Mouse (Mus musculus) brain, embryonic 14.5 days (tissue): Measurements from ENCODE around the gene Fkbp4. TPM values are rescaled to one million over a fixed set of nuclear protein-coding genes. Genes with fewer than 3 reads are reported as not detected.

Experiments
- DNase-seq: peaks from one replicate; pipeline ENCODE4 v3.0.0-alpha.2; 2011; ENCODE audit warnings: low read depth
- CTCF ChIP-seq: fragments of 200-500 bp; IDR thresholded peaks from 2 replicates; pipeline ENCODE4 v1.5.1; 2012; ENCODE audit warnings: inconsistent platforms, mild to moderate bottlenecking, moderate library complexity, borderline replicate concordance; ENCODE audit not compliant: insufficient read depth, insufficient read length; ENCODE audit errors: extremely low read depth
- POLR2A ChIP-seq: fragments of 200-500 bp; IDR thresholded peaks from 2 replicates; pipeline ENCODE4 v1.6.1; 2012; ENCODE audit warnings: mild to moderate bottlenecking, inconsistent platforms, borderline replicate concordance; ENCODE audit not compliant: poor library complexity, insufficient read depth, insufficient read length, severe bottlenecking; ENCODE audit errors: extremely low read depth
- polyA plus RNA-seq: library from polyadenylated mRNA; depleted of rRNA; stranded (reverse); fragments of >200 nt; gene quantifications from 2 replicates; pipeline ENCODE4 v1.2.3, GENCODE M21; 2012; rRNA removed

Gene Fkbp4
- 249 and 252 TPM in 2 replicates for polyA plus RNA-seq

DNA sequence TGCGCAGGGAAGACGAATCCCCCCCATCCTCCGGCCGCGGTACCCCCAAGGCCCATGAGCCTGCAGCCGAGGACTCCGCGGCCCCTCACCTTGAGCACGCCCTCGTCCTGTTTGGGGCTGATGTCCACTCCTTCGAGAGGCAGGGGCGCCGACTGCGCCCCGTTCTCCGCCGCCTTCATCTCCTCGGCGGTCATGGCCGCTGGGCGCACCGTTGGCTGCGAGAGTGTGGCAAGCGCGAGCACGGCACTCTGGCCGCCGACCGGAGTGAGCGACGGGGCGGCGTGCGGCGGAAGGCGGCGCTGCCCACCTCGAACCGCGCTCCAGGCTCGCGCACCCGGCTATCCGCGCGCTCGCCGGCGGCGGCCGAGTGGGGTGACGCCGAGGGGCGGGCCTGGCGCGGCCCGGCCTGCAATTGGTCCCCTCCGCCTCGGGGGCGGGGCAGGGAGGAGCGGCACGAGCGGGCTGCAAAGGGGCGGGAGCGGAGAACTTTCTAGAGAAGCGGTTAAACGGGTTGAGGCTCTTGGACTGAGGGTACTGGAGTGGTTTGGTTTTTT lies at the start of gene Fkbp4:
Fkbp4 (minus strand) TSS at position 361 of the 554 bp plus-strand sequence.
- TF ChIP-seq CTCF (no peak), POLR2A (peak; percentile 100)
- peak; percentile 96 for DNase-seq

DNA sequence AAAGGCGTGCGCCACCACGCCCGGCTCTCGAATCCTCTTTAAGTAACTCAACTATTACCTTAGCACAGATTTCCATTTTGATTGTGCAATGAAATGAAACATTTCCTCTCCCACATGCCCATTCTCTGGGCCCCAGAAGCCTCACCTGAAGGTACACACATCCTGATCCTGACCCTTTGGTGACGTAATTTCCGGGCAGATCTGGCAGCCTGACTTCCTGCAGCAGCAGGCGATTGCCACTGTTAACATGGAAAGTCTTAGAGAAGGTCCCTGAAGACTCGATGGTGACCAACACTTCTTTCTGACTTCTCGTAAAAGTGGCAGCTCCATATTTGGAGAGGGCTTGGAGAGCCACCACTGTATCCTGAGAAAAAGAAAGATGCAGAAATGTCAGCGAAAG lies 49.3 kb upstream of the Fkbp4 start:
- TF ChIP-seq CTCF: no peak
- TF ChIP-seq POLR2A: no peak
- no peak for DNase-seq

DNA sequence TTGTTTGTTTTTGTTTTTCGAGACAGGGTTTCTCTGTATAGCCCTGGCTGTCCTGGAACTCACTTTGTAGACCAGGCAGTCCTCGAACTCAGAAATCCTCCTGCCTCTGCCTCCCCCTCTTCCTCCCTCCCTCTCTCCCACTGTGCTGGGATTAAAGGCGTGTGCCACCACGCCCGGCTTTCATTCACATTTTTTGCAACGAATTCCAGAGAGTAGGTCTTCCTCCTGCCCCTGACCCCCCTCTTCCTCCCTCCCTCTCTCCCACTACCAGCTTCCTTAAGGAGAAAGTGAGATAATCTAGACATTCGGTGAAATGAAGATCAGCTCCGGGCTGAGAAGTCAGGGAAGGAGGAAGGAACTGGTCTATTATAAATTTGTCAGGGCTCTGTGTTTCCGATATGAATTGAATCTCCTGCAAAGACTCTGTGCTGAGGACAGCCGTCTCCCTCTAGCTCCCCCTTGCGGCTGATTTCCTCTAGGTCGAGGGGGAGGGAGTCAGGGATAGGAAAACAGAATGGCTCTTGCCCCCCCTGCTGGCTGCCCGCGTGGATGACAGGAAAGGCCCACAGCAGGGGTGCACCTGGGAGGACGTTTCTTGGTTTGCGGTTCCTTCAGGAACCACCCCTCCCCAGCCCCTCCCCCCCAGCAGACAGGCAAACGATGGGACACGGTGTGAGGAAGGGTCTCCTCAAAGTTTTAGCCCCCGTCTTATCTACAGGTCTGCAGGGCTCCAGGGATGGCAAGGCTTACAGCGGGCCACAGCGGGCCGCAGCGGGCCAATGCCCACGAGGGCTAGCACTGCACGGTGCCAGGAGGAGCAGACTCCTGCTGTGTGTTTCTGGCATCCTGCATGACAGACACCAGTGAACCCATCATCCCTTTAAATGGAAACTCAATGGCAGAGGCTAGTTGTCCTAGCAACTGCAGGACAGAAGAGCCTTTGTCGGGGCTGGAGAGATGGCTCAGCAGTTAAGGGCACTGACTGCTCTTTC lies 41.3 kb upstream of the Fkbp4 start:
- no peak for TF ChIP-seq POLR2A
- peak; percentile 99 for TF ChIP-seq CTCF
- peak; percentile 94 for DNase-seq

DNA sequence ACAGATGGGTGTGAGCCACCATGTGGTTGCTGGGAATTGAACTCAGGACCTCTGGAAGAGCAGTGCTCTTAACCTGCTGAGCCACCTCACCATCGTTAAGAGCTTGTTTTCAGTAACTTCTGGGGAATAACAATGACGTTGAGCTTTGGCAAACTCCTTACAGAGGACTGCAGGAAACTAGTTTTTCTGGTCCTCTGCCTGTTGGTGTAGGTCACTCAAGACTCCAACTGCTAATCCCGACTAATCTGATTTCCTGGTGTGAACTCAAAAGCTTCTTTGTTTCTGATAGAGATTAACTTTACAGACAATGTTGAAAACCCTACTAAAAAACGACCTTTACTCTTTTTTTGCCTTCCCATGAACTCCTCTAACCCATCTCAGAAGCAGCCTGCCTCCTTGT lies 39.0 kb upstream of the Fkbp4 start:
- TF ChIP-seq POLR2A: no peak
- TF ChIP-seq CTCF: no peak
- no peak for DNase-seq

DNA sequence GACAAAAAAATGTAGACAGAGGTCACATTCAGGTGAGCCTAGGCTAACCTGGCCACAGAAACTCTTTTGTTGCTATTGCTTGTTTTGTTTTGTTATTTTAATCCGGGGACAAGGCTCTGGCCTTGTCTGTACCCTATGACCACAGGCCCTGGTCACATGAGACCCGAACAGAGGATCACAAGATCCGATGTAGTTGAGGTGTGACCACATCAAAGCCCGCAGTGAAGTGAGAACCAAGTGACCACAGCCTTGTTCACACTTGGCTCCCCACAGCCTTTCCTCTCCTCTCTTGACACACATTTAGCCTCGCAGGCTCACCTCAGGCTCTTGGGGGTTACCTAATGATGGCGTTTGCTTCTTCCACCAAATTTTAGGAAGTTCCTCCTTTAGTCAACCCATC lies 35.6 kb upstream of the Fkbp4 start:
- no peak for DNase-seq
- no peak for TF ChIP-seq POLR2A
- TF ChIP-seq CTCF: no peak

DNA sequence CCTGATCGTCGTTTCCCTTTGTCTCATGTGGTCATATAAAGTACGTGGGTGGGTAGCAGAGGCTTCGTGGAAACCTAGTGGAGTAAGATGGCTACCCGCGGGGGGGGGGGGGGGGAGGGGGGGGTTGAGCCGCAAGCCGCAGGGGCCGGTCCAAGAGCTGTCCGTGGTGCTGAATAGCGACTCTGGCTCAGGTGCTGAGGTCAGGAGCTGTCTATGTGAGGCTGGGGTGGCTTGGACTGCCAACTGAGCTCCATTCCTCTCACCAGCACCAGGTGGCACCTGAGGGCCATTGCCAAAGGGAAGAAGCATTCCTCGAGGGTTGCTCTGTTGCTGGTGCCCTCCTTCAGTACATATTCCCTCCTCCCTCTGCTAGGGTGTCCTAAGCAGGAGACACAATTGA lies 31.0 kb upstream of the Fkbp4 start:
- peak; percentile 15 for DNase-seq
- no peak for TF ChIP-seq POLR2A
- 0 out of 2 replicates have a peak, but pooled peaks have one; percentile 17 for TF ChIP-seq CTCF

DNA sequence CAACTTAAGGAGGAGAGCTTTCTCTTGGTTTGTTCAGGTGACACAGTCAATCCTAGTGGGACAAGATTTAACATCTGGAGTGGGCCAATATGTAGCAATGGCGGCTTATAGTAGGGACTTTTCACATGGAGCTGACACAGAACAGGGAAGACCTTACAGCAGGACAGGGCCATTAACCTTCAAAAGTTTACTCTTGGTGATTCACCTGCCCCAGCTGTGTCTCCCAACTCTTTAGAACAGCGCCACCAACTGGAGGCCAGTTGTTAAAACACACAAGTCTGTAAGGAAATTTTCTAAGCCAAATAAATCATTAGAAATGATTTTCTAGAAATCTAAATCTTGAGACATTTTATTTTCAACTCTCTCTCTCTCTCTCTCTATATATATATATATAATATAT lies 28.8 kb upstream of the Fkbp4 start:
- no peak for DNase-seq
- no peak for TF ChIP-seq CTCF
- no peak for TF ChIP-seq POLR2A

DNA sequence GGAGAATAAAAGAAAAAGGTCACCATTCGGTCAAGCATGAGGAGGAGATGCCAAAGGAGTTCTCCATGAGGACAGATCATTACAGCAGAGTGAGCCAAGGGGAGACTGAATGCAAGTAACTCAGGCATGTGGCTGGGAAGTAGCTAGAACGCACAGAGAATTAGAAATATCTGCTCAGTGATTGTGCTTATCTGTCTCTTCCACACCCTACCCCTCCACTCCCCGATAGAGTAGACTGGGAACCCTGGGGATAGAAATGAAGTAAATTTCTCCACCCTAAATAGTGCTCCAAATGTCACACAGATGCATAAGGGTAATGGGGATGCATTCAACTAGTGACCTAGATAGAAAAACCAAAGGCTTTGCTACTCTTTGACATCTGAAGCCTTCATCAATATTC lies 28.1 kb upstream of the Fkbp4 start:
- TF ChIP-seq CTCF: no peak
- TF ChIP-seq POLR2A: no peak
- no peak for DNase-seq

DNA sequence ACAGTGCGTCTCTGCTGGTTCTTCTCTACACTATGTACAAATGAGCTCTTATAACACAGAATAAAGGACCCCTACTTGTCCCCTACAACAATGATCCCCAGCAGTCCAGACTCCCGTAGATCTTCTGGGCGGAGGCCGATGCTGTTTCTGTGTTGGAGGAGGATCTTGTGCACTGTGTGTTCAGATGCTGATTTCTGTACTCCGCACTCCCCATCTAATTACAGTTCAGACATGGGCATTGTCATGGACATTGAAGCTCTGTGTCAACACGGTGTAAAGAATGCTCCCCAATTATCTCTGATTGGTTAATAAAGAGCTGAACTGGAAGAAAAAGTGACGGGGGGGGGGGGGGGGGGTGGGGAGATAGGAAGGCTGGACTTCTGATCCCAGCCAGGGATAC lies 27.6 kb upstream of the Fkbp4 start:
- DNase-seq: peak; percentile 57

DNA sequence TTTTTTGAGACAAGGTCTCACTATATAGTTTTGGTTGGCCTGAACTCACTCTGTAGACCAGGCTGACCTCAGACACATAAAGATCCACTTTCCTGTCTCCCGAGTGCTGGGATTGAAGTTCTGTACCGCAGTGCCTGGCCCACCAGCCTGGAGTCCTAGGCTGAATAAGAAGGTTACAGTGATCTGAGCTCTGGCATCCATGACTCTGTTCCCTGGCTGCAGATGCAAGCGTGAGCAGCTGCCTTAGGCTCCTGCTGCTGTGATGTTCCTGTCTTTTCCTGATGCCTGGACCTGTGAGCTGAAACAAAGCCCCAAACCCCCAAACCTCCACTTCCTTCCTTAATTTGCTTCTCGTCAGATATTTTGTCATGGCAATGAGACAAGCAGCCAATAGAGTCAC lies 26.5 kb upstream of the Fkbp4 start:
- no peak for DNase-seq

More for the DNA sequence above, 27.6 kb upstream of the Fkbp4 start:
- TF ChIP-seq CTCF (no peak), POLR2A (no peak)

DNA sequence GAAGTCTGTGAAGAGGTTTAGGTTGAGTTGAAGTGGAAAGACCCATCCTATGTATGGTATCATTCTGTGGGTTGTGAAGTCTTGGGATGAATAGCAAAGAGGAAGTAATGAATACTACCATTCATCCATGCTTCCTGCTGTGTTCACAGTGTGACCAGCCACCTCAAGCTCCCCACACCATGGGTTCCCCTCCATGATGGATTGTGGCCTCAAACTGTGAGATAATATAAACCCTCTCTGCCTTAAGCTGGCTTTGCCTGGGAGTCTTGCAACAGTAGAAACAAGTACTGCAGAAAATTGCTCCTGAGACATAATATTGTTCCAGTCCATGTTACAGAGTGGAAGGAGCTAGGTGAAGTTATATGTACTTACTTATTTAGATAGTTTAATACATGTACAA lies 23.1 kb upstream of the Fkbp4 start:
- TF ChIP-seq POLR2A: no peak
- no peak for TF ChIP-seq CTCF
- no peak for DNase-seq

More for the DNA sequence above, 26.5 kb upstream of the Fkbp4 start:
- TF ChIP-seq POLR2A (no peak), CTCF (no peak)
